Mouse (Mus musculus) ZHBTc4 (cell line): ENCODE results near the gene Mief1.

Experiments
- DNase-seq: peaks from one replicate; pipeline ENCODE4 v3.0.0-alpha.2; 2011; ENCODE audit warnings: low read depth, low spot score

Mief1 gene

GRCm38 (mm10) chr15:80263610-80264575 is 30.1 kb downstream of the Mief1 start, which contains the start of gene Rps19bp1:
Rps19bp1 (minus strand) TSS chr15:80264315.
- peak; percentile 99 for DNase-seq

- peak; percentile 87 for DNase-seq
These were observed 32.5 kb downstream of the Mief1 start for GRCm38 (mm10) chr15:80266281-80266680.

- DNase-seq = peak; percentile 74
These were observed 38.1 kb downstream of the Mief1 start for GRCm38 (mm10) chr15:80271858-80272396.

- DNase-seq = no peak
These were observed 43.3 kb downstream of the Mief1 start for GRCm38 (mm10) chr15:80277107-80277506.

GRCm38 (mm10) chr15:80277625-80278024 is 43.8 kb downstream of the Mief1 start:
- peak; percentile 79 for DNase-seq

- no peak for DNase-seq
These were observed 44.4 kb downstream of the Mief1 start for GRCm38 (mm10) chr15:80278121-80278759.

- DNase-seq = no peak
These were observed 45.2 kb downstream of the Mief1 start for GRCm38 (mm10) chr15:80279053-80279452.

- DNase-seq = peak; percentile 85
These were observed 46.8 kb downstream of the Mief1 start for GRCm38 (mm10) chr15:80280646-80281045.

- peak; percentile 46 for DNase-seq
These were observed 53.1 kb downstream of the Mief1 start, which contains the start of gene Cacna1i for GRCm38 (mm10) chr15:80286851-80287415. Cacna1i (plus strand) TSS chr15:80287238.

GRCm38 (mm10) chr15:80288036-80288435 is 54.2 kb downstream of the Mief1 start:
- peak; percentile 40 for DNase-seq

GRCm38 (mm10) chr15:80289436-80289835 is 55.6 kb downstream of the Mief1 start:
- DNase-seq = peak; percentile 97

- DNase-seq = peak; percentile 50
These were observed 63.3 kb downstream of the Mief1 start for GRCm38 (mm10) chr15:80297146-80297545.
